Mouse (Mus musculus) mature B cell (primary cell): ENCODE data around the gene Sgce.
"Not testable (repeated sequence)": the region's sequence is repeated elsewhere in the genome, so short reads cannot be mapped to it uniquely, and the experiment has no call there.

Experiments used
- in situ Hi-C: fragments of 300-500 bp; cut with MboI; formaldehyde crosslinking; loops from 2 replicates; pipeline ENCODE4 v1.14.3; 2019

Gene Sgce

GRCm38 (mm10) chr6:4746696-4747439 lies at the start of gene Sgce, which contains the start of gene Peg10:
Sgce (minus strand) TSS chr6:4747207.
Peg10 (plus strand) TSS chr6:4747306.
- in situ Hi-C loops: no loop called here

- in situ Hi-C loops: no loop called here
These were observed 49.3 kb upstream of the Sgce start for GRCm38 (mm10) chr6:4796281-4796680.

GRCm38 (mm10) chr6:4762252-4762651 lies 15.2 kb upstream of the Sgce start:
- in situ Hi-C loops: no loop called here

GRCm38 (mm10) chr6:4761415-4762142 lies 14.6 kb upstream of the Sgce start:
- in situ Hi-C loops: not testable (repeated sequence)

- in situ Hi-C loops: no loop called here
These were observed 7.9 kb upstream of the Sgce start for GRCm38 (mm10) chr6:4754886-4755285.

GRCm38 (mm10) chr6:4754286-4754685 lies 7.3 kb upstream of the Sgce start:
- in situ Hi-C loops: no loop called here

GRCm38 (mm10) chr6:4751355-4751754 lies 4.3 kb upstream of the Sgce start:
- in situ Hi-C loops: no loop called here

- in situ Hi-C loops: no loop called here
These were observed 2.1 kb upstream of the Sgce start for GRCm38 (mm10) chr6:4749091-4749490.

- in situ Hi-C loops: no loop called here
These were observed 1.5 kb upstream of the Sgce start for GRCm38 (mm10) chr6:4748506-4748961.

GRCm38 (mm10) chr6:4747677-4748505 lies 884 bp upstream of the Sgce start:
- in situ Hi-C loops: no loop called here

- in situ Hi-C loops: no loop called here
These were observed 841 bp downstream of the Sgce start for GRCm38 (mm10) chr6:4746036-4746695.

- in situ Hi-C loops: no loop called here
These were observed 6.5 kb downstream of the Sgce start for GRCm38 (mm10) chr6:4740511-4740910.

- in situ Hi-C loops: no loop called here
These were observed 7.3 kb downstream of the Sgce start for GRCm38 (mm10) chr6:4739522-4740355.

GRCm38 (mm10) chr6:4738717-4739116 lies 8.3 kb downstream of the Sgce start:
- in situ Hi-C loops: no loop called here

- in situ Hi-C loops: no loop called here
These were observed 8.9 kb downstream of the Sgce start for GRCm38 (mm10) chr6:4738034-4738629.

- in situ Hi-C loops: no loop called here
These were observed 10.6 kb downstream of the Sgce start for GRCm38 (mm10) chr6:4736372-4736771.

GRCm38 (mm10) chr6:4733208-4733607 lies 13.8 kb downstream of the Sgce start:
- in situ Hi-C loops: no loop called here

- in situ Hi-C loops: no loop called here
These were observed 15.3 kb downstream of the Sgce start for GRCm38 (mm10) chr6:4731675-4732074.

- in situ Hi-C loops: no loop called here
These were observed 18.7 kb downstream of the Sgce start for GRCm38 (mm10) chr6:4728305-4728704.

GRCm38 (mm10) chr6:4723998-4724757 lies 22.8 kb downstream of the Sgce start:
- in situ Hi-C loops: no loop called here
